ENCODE assay signal across 21 mouse cellular contexts in the genomic region with DNA sequence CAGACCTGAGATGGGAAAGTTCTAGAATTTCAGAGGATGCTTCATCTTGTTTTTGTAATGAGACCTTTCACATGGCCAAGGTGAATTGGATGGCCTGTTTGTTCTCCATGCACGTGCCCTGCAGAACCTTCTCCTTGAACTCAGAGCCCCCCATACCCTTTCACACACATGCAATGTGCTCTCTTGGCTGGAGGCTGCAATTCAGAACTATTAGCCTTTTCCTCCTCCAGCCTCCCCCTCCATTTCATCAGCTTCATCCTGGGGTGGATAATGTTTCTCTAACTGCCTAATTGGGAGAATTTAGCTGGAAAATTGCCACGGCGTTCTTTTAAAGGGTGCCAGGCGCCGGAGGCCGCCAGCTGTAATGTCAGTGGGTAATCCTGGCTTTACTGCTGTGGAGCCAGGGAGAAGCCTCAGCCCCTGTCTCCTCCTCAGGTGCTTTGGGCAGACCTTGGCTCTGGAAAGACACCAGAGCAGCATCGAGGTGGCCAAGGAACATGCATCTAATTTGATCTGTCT.
DNase-seq lines count a peak whose midpoint lies in the region; ATAC-seq lines count a peak whose summit lies in the region.
"Had no signal": no experiment of that assay in that cellular context is flagged by ENCODE, and none has a peak within 500 bp of the region (broad histone marks: within the 10 kb centered on the region; RNA-seq: fewer than 3 reads in every experiment).

No protein-coding gene starts in this region.

- WGBS in embryonic facial prominence, embryonic 14.5 days, result 38% methylated on average over 7 of the region's 7 CpGs
- 66% methylated on average over 7 of the region's 7 CpGs for WGBS in embryonic facial prominence, embryonic 10.5 days
- WGBS in forebrain, embryonic 16.5 days, result 23% methylated on average over 7 of the region's 7 CpGs

- H3K4me3 ChIP-seq in embryonic facial prominence, embryonic 14.5 days (ENCODE audit: low read depth, low read length), result no peak overlapping the region
- no peak overlapping the region for H3K4me3 ChIP-seq in embryonic facial prominence, embryonic 10.5 days
- no peak overlapping the region for H3K4me3 ChIP-seq in forebrain, embryonic 16.5 days (replicated peaks; ENCODE audit: low read length)
- H3K4me3 ChIP-seq: embryonic facial prominence, embryonic 13.5 days; heart, embryonic 10.5 days; midbrain, embryonic 10.5 days had no signal

- peak; percentile 44; the same call in 1 of the 2 replicates for ATAC-seq in embryonic facial prominence, embryonic 14.5 days (ENCODE audit: low read depth)
- peak; percentile 60 for ATAC-seq in forebrain, embryonic 16.5 days

- DNase-seq in embryonic facial prominence, embryonic 14.5 days (ENCODE audit: low spot score), result peak; percentile 75
- DNase-seq in embryonic facial prominence, embryonic 10.5 days (ENCODE audit: low spot score), result no peak
- peak; percentile 54 to 59 for DNase-seq in layer of hippocampus, postnatal 10 days (ENCODE audit: low spot score in 2 of 2)
- DNase-seq in layer of hippocampus, adult 8-10 months (ENCODE audit: low spot score in 2 of 2), result no peak
- DNase-seq in Muller cell, postnatal 12 days (ENCODE audit: inconsistent ontology term), result peak; percentile 68
- no peak for DNase-seq in spleen, adult 12 weeks (ENCODE audit: low spot score)
- DNase-seq: adrenal gland, postnatal 36 days; cerebellum, adult 9-10 months; kidney, adult 9 months; kidney, postnatal 25 days; layer of hippocampus, postnatal 36 days; lung, adult 2 months; right cerebral cortex, adult 18-20 months; spleen, adult 18-20 months; thymus, postnatal 36 days had no signal

- H3K36me3 ChIP-seq in embryonic facial prominence, embryonic 14.5 days (ENCODE audit: control insufficient read depth, insufficient read depth, low read length), result no peaks in the 10 kb centered on the region
- no peaks in the 10 kb centered on the region for H3K36me3 ChIP-seq in embryonic facial prominence, embryonic 10.5 days (replicated peaks)
- no peaks in the 10 kb centered on the region for H3K36me3 ChIP-seq in forebrain, embryonic 16.5 days (ENCODE audit: control insufficient read depth, insufficient read depth)
- H3K36me3 ChIP-seq: embryonic facial prominence, embryonic 13.5 days; G1E; heart, embryonic 10.5 days; midbrain, embryonic 10.5 days had no signal

- no peaks in the 10 kb centered on the region for H3K27me3 ChIP-seq in embryonic facial prominence, embryonic 14.5 days (replicated peaks; ENCODE audit: control insufficient read depth, insufficient read depth, low read length)
- no peaks in the 10 kb centered on the region for H3K27me3 ChIP-seq in embryonic facial prominence, embryonic 10.5 days (replicated peaks; ENCODE audit: low read depth, poor library complexity, severe bottlenecking)
- no peaks in the 10 kb centered on the region for H3K27me3 ChIP-seq in forebrain, embryonic 16.5 days (replicated peaks; ENCODE audit: control insufficient read depth, insufficient read depth, low read length)
- H3K27me3 ChIP-seq: embryonic facial prominence, embryonic 13.5 days had no signal

- H3K27ac ChIP-seq in embryonic facial prominence, embryonic 14.5 days (replicated peaks; ENCODE audit: low read depth, low read length), result no peak overlapping the region
- H3K27ac ChIP-seq in embryonic facial prominence, embryonic 10.5 days (replicated peaks), result no peak overlapping the region
- H3K27ac ChIP-seq in forebrain, embryonic 16.5 days (ENCODE audit: low read length), result no peak overlapping the region
- H3K27ac ChIP-seq: embryonic facial prominence, embryonic 13.5 days; heart, embryonic 10.5 days; macrophage; midbrain, embryonic 10.5 days had no signal

- H3K9me3 ChIP-seq in embryonic facial prominence, embryonic 14.5 days (ENCODE audit: control insufficient read depth, low read length), result no peaks in the 10 kb centered on the region
- no peaks in the 10 kb centered on the region for H3K9me3 ChIP-seq in embryonic facial prominence, embryonic 10.5 days
- H3K9me3 ChIP-seq in forebrain, embryonic 16.5 days (ENCODE audit: control insufficient read depth, low read length), result no peaks in the 10 kb centered on the region
- H3K9me3 ChIP-seq: embryonic facial prominence, embryonic 13.5 days; heart, embryonic 10.5 days; midbrain, embryonic 10.5 days had no signal

- peaks cover 9% of the 10 kb centered on the region; the same call in 1 of the 2 replicates for H3K4me1 ChIP-seq in embryonic facial prominence, embryonic 14.5 days (ENCODE audit: control insufficient read depth, insufficient read depth, low read length)
- peaks cover 32% of the 10 kb centered on the region for H3K4me1 ChIP-seq in embryonic facial prominence, embryonic 10.5 days
- H3K4me1 ChIP-seq in forebrain, embryonic 16.5 days (replicated peaks; ENCODE audit: control insufficient read depth, insufficient read depth, low read length), result peaks cover 10% of the 10 kb centered on the region

- H3K4me2 ChIP-seq in embryonic facial prominence, embryonic 14.5 days (ENCODE audit: low read depth, low read length), result no peak overlapping the region
- H3K4me2 ChIP-seq in forebrain, embryonic 16.5 days (ENCODE audit: low read length), result no peak overlapping the region
- H3K4me2 ChIP-seq: embryonic facial prominence, embryonic 13.5 days had no signal

- H3K9ac ChIP-seq in embryonic facial prominence, embryonic 14.5 days (ENCODE audit: low read depth, low read length), result no peak overlapping the region
- H3K9ac ChIP-seq in forebrain, embryonic 16.5 days (replicated peaks; ENCODE audit: low read depth, low read length), result no peak overlapping the region
- H3K9ac ChIP-seq: embryonic facial prominence, embryonic 13.5 days had no signal

Comparison
In these comparisons a context has a peak if more than half of its experiments do, and no peak if none do; other contexts are left out.
1. DNase-seq: peak in embryonic facial prominence, embryonic 14.5 days (single experiment), layer of hippocampus, postnatal 10 days (2 of 2) and Muller cell, postnatal 12 days (single experiment); none in embryonic facial prominence, embryonic 10.5 days (single experiment), layer of hippocampus, adult 8-10 months (0 of 2) and spleen, adult 12 weeks (single experiment).